Mouse (Mus musculus) T-helper 17 cell (primary cell): ENCODE data around the gene Gm20388.

Experiments used
- in situ Hi-C, 2 experiments: fragments of 300-600 bp; cut with MboI, MseI; formaldehyde crosslinking; loops; 1 replicate in 1 of 2; 2 replicates in 1 of 2; pipeline ENCODE4 v1.15.1; 2025; ENCODE audit warnings: high pct_unique_total_duplicates in 2 of 2

The Gm20388 gene

DNA sequence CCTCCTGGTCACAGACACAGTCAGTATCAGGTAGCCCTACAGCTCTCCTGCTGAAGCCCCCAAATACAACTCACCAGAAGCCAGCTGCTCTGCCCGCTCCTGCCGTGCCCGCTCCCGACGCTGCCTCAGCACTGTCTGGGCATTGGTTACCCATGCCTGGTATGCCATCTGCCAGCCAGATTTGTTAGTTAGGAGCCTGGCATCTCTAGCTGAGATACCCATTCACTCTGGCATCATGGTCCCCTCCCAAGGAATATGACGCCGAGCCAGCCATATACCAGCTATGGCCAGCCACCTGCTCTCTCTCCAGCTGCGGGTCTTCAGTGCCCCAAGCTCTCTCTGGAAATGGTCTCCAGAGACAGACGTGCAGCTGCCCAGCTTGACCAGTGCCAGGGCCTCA is 2577.7 kb downstream of the Gm20388 start:
- in situ Hi-C loops, result no loop called here

DNA sequence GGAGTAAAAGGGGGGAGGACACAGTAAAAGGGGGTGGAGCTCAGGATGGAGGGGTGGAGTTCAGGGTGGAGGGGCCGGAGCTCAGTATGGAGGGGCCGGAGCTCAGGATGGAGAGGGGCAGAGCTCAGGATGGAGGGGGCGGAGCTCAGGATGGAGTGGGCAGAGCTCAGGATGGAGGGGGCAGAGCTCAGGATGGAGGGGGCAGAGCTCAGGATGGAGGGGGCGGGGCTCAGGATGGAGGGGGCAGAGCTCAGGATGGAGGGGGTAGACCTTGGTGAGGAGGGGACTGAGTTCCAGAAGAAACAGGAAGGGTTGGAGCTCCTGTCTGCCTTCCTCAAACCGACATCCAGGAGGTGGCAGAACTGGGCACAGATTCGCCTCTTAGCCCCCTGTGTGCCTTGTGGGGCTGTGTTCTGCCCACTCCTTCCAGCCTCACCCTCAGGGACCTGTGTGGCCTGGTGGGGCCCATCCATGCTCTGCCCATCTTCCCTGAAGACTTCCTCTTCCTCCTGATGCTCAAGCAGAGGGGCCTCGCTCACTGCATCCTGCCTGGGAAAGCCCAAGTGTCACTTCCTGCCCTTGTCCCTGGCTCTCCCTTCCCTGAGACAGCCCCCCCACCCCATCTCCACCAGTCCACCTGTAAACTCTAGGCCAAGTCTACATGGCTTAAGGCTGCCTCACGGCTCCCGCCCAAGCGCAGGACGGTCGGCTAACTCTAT is 2586.5 kb downstream of the Gm20388 start:
- in situ Hi-C loops, result no loop called here

DNA sequence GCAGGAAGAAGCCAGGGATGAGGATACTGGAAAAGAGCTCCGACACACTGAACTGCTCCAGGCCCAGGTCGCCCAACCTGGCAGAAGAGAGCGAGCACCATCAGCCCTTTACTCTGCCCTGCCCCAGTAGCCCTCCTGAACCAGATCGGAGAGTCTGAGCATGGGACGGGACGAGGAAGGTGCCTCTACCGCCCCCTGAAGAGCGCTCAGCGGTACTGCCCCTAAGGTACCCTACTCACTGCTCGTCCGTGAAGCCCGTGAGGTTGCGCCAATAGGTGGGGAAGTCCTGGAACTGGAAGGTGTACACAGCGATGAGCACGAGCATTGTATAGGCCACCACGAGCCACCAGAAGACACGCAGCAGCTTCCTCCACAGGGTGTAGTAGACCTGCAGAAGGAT is 2587.3 kb downstream of the Gm20388 start:
- in situ Hi-C loops, result no loop called here

DNA sequence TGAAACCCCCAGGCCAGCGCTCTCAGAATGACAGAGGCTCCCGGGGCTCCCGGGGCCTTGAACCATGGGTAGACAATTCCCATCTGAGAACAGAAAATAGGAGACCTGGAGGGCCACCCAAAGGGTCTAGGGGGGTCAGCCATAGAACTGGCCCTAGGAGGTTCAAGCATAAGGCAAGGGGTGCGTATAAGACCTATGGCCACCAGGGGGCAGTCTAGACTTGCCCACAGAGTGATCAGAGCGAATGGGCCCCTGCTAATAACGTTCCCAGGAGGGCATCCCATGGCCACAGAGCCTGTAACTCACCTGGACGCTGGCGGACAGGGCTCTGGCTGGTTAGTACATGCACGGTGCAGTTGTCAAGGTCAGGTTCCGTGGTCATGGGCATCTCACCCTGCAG is 2590.2 kb downstream of the Gm20388 start:
- in situ Hi-C loops, result loop anchor here (5.0 kb wide), 3 partner anchors 56 to 331 kb away; partner anchors contain the start of gene Cdt1 (in 1 of the 2)

DNA sequence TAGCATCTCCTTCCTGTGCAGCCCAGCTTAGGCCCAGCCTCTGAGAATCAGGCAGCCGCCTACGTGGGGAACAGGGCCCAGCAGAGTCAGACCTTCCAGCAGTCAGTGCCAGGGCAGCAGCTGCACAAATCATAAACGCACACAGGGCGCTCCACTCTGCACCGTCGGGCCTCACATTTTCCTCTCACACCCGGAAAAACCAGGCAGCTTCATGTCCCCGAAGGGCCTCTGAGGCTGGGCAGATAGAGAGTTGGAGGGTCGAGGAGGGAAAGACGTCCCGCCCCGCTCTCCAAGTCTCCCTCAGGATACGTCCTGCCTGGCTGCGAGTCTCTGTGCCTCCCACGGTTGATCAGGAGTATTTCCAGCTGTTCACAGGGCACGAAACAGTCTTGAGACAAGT is 2600.9 kb downstream of the Gm20388 start:
- in situ Hi-C loops, result loop anchor here in 1 of 2 experiments (10.0 kb wide), 1 partner anchor 1077 kb away; no protein-coding TSS in a partner anchor

DNA sequence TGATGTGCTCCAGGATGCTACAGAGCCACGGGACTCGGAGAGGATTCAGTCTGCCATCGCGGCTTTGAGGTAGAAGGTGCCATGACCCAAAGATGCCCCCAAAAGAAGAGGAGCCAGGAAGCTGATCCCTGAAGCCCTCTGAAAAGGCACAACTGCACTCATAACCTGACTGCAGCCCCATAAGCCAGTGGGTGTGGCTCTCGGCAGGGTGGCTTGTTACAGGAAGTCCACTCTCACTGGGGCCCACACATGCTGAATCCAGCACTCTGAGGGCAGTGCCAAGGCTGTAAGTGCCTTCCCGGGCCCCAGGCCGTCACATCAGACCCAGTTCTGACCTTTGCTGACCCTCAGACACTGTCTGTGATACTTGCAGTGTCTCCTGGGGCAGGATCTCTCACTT is 2601.8 kb downstream of the Gm20388 start:
- in situ Hi-C loops, result loop anchor here in 1 of 2 experiments (10.0 kb wide), 1 partner anchor 1078 kb away; no protein-coding TSS in a partner anchor

DNA sequence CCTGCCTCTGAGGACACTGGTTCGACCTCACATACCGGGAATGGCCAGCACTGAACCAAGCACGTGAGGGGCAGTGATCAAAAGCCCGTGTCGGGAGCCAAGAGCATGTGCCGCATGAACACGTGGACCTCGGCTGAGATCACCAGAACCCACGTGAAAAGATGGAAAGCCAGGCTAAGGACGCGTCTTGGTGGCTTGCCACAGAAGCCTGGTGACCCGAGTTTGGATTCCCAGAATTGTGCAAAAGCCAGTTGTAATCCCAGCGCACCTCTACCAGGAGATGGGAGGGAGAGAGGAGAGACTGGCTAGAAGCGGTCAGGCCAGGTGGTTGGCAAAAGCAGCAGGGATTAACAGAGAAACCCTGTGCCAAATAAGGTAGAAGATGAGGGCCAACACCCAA is 2605.1 kb downstream of the Gm20388 start:
- in situ Hi-C loops, result loop anchor here in 1 of 2 experiments (10.0 kb wide), 1 partner anchor 1081 kb away; no protein-coding TSS in a partner anchor

DNA sequence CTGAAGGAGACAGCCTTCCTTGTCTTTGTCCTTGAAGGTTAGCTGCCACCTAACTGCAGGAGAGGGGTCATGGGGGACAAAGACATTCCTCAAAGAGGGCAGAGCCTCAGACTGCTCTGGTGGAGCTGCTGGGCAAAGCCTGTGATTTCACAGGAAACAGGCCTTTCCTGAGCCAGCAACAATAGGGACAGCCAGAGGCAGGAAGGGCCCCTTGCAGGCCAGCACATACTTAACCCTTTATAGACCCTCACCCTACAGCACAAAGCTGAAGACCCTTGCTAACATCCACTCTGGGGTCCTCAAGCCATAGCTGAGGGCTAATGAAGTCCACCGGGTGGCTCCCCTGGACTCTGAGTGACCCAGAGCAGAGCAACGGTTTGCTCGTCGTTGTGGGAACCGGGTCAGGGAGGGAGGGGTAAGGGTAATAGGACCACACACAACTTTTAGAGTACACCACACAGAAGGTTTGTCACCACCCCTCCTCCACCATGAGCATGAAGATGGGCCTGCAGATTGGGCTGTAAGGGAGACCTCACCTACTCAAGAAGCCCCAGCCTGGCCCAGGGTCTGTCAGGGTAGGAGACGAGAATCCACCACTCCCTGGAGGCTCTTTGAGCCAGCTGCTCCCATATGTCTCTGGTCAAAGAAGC is 2607.0 kb downstream of the Gm20388 start:
- in situ Hi-C loops, result loop anchor here in 1 of 2 experiments (10.0 kb wide), 1 partner anchor 1083 kb away; no protein-coding TSS in a partner anchor

DNA sequence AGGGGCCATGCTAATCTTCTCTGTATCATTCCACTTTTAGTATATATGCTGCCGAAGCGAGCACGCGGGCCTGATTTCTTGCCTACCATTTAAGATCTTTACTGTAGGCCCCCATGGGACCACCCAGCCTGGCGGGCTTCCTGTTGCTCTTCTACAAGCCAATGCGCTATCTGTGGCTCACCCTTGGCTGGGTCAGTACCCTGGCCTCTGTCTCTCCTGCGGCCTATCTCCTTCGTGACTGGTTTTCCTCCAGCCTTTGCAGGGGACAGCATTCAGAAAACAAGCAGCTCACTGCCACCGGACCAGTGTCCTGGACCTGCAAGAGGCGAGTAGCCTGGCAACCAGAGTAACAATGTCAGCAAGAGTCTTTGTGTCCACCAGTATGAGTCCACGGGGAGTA is 2610.0 kb downstream of the Gm20388 start:
- in situ Hi-C loops, result loop anchor here in 1 of 2 experiments (10.0 kb wide), 1 partner anchor 294 kb away; no protein-coding TSS in a partner anchor

DNA sequence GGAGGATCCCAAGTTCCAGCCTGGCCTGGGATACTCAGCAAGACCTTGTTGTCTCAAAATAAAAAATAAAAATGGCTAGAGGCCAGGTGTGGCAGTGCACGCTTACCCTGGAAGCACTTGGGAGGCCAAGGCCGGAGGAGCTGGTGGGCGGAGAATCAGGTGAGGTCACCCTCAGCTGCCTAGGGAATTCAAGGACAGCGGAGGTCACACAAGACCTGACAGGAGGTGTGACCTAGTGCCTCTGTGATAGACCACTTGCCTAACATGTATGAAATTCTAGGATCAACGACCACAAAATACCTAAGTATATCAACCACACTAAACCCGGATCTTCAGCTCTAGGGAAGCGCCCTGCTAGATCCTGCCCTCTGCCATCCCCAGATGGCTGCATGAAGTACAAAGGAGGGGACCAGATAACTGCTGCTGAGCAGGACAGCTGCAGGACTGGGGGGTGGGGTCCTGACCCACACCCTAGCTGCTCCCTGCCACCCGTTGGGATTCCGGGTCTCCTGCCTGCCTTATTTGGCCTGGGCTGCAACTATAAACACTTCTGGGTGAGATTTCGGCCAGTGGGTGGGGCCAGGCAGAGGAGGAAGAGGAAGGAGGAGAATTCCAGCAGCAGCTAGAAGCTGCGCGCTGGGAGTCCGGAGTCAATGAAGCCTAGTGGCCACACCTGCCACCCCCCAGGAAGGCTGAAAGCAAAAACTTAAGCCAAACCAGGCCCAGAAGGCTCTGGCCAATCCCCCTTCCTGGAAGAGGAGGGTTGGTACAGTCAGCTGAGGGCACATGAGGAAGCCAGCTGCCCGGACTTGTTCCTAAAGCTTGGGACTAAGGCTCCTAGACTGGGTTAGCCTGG is 2612.4 kb downstream of the Gm20388 start:
- in situ Hi-C loops, result loop anchor here in 1 of 2 experiments (10.0 kb wide), 1 partner anchor 292 kb away; no protein-coding TSS in a partner anchor

DNA sequence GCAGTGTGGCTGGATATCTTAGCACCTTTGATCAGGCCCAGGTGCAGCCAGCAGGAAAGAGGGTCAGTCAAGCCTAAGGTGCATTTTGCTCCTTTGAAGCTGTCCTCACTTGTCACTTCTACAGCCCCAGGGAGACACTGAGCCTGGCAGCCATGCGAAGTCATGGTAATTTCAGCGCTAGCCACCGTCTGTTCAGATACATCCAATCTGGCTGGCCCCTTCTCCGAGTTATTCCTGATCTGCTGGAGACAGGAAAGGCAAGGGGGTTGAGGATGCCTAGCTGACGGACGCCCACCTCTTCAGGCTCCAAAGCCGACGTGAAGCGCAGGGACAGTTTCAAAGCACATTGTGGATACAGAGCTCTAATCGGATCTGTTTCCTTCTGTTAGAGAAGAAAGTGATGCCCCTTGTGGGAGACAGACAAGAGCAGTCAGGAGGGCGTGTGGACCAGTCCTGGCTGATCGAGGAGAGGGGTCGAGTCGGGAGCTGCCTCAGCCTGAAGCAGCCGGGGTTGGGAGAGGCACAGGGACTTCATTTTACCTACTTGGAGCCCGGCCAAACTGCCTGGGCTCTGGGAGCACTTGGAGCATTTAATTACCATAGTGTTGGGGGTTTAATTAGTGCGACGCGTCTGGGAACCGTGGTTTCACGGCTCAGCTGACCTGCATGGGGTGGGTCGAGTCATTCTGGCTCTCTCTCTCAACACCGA is 2613.2 kb downstream of the Gm20388 start:
- in situ Hi-C loops, result loop anchor here in 1 of 2 experiments (10.0 kb wide), 1 partner anchor 291 kb away; no protein-coding TSS in a partner anchor

DNA sequence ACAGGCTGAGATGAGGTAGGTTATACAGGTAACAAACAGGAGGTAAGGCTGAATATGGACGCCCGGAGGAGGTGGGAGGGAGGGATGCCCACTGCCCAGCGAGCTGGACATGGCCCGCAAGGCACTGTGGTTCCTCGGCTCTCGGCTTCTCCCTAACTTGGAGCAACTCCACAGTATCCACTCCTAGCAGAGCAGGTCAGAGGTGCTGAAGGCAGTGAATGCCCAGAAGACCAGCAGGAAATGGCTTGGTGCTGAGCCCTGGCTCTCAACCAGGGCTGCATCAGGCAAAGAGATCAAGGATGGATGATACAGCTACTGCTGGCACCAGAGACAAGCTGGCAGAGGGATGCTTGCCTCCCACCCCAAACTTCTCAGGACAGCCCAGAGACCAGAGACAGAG is 2613.9 kb downstream of the Gm20388 start:
- in situ Hi-C loops, result loop anchor here in 1 of 2 experiments (10.0 kb wide), 1 partner anchor 290 kb away; no protein-coding TSS in a partner anchor

DNA sequence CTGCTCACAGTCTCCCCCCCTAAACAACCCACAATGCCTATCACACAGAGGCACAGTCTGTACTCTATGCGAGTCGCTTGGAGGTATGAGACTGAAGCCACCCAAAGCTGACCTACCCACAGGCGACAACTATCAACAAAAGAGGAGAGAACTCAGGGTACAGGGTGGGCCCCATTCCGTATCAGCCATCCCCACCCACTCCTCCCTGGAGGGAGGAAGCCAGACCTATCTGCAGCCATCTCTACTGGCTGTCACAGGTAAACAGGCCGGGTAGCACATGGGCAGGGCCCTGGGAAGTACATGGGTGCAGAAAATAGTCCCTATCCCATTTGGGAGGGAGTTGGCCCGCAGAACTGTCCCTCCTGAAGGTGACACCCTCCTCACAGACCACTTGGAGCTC is 2614.4 kb downstream of the Gm20388 start:
- in situ Hi-C loops, result loop anchor here in 1 of 2 experiments (10.0 kb wide), 1 partner anchor 290 kb away; no protein-coding TSS in a partner anchor

DNA sequence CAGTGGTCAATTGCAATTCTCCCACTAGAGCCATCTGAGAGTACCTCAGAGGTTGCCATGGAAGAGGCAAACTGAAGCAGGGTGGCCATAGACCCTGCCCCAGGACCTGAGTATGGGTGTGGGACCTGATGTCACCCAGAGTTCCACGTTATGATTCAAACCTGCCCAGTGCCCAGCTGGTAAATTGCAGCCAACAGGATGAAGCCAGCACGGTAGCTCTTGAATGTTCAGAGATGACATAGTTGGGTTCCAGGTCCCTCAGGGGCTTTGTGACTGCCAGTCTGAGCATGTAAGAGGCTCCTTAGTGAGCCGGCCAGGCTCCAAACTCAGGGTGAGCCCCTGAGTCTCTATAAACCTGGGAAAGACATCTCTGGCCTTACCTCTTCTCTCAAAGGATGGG is 2615.4 kb downstream of the Gm20388 start:
- in situ Hi-C loops, result loop anchor here in 1 of 2 experiments (10.0 kb wide), 1 partner anchor 289 kb away; no protein-coding TSS in a partner anchor

DNA sequence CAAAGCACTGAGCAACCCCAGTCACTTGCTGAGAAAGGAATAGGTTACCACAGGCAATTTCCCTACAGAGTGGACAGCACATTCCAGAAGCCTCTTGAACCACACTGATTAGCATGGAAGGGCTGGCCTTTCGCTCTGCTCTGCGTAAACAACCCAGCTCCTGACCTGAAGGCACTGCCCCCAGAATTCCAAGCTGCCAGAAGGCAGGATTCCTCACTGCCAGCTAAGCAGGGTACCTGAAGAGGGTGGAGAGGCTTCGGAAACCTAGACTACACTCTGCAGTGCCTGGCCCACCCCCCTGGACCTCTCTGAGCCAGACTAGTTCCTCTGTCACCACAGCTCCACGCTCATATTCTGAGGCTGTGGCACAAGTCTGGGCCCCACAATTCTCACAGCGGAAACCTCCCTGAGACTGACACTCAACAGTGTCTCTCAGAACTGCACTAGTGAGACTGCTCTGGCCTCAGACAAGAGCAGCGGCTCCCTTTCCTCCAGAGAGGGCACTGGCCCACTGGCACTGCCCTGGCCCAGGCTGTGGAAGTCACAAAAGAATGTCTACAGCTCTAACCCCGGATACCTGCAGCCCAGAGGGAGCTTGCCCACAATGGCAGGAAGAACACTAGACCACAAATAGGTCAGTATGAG is 2616.0 kb downstream of the Gm20388 start:
- in situ Hi-C loops, result loop anchor here in 1 of 2 experiments (10.0 kb wide), 1 partner anchor 288 kb away; no protein-coding TSS in a partner anchor

DNA sequence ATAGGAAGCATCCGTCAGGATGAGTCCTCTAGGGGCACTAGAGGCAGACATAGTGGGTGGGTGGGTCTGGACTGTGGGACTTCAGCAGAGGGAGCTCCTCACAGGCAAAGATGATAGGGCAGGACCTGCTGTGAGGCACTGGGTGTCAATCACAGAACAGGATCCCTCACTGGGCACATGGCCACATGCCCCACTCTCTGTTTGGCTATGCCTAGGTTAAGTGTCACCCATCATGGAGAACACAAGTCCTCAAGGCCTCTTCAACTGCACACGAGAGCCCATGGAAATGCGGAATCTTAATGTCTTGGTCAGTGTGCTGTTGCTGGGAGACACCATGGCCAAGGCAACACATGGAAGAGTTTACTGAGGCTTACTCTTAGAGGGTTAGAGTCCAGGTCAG is 2617.3 kb downstream of the Gm20388 start:
- in situ Hi-C loops, result loop anchor here in 1 of 2 experiments (10.0 kb wide), 1 partner anchor 287 kb away; no protein-coding TSS in a partner anchor

DNA sequence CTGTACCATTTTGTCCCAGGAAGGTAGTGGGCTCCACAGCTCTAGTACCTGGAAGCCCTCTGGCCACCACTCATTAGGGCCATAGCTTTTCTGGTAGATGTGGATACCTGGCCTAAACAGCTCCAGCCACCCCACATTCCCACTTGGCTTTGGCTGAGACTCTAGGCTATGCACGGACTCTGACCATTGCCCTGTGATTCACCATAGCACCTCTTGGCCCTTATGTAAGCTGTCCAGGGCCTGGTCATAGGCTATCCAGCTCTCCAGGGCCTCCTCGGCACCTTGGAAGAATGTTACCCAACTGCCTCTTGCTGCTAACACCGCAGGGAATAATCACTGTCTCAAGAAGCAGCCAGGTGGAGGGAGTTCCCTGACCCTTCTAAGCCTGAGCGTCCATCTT is 2618.5 kb downstream of the Gm20388 start:
- in situ Hi-C loops, result loop anchor here in 1 of 2 experiments (10.0 kb wide), 1 partner anchor 286 kb away; no protein-coding TSS in a partner anchor

DNA sequence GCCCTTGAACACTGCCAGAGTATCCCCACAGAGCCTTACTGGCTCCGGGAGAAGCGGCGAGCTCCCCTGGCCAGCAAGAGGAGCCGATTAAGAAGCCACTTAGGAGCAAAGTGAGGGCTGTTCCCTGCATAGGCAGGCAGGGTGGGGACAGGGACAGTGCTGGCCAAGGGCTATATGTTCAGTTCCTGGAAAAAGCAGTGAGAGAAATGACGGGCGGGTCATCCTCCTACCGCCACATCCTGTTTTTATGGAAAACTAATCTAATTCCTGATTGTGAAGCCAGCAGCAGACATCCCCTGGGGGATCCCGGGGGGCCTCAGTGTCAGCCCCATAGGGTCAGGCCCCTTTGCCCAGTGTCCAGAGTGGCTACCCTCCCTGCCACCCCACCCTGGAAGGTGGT is 2620.7 kb downstream of the Gm20388 start:
- in situ Hi-C loops, result no loop called here

DNA sequence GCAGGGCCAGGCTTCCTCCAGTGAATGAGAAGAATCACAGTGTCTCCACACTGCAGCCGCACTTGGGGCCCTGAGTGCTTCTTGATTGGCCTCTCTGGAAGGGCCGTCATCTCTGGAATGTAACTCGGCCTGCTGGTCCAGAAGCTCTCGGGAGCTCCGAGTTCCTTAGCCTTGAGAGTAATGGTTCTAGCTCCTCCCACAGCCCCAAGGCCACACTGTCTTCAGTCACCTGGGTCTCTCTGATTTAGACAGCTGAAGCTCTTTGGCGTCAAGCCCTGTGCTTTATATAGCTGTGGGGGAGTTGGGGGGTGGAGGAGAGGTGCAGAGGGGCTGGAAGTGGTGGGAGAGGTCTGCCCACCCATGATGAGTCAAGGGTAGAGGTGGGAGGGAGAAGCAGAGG is 2626.4 kb downstream of the Gm20388 start:
- in situ Hi-C loops, result no loop called here

DNA sequence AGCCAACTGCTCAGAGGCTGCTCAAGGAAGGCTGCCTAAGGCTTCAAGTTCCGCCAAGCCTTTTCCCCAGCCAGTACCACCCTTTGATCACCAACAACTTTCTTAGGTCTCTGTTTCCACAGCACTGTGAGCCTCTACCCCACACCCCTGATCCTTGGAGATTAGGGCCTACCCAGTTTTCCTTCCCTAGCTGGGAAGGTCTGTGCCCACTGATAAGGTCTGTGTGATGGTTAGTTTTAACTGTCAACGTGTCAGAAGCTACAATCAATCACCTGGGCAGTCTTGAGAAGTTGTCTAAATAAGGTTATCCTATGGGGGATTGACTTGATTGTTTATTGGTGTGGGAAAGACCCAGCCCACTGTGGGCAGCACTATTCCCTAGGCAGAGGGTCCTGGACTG is 2627.2 kb downstream of the Gm20388 start:
- in situ Hi-C loops, result no loop called here
